Comparison of ENCODE assay signal across 8 mouse cellular contexts in genomic region chr12:79358613-79359218, GRCm38 (mm10).
DNase-seq lines count a peak whose midpoint lies in the region; ATAC-seq and TF ChIP-seq lines count a peak whose summit lies in the region.

No protein-coding gene starts in this region.

- DNase-seq in A20 (ENCODE audit: low read depth, low spot score) = peak; percentile 79
- peak; percentile 45 for DNase-seq in kidney, adult 11 months
- peak; percentile 56 to 73 for DNase-seq in left cerebral cortex, postnatal 25 days (ENCODE audit: low spot score in 2 of 2)
- DNase-seq in midbrain, embryonic 14.5 days = peak; percentile 91

- ATAC-seq in activated CD4-positive, CD25-positive, alpha-beta regulatory T cell, adult 4 months = peak; percentile 75
- ATAC-seq in granulocyte monocyte progenitor cell, adult 5-6 weeks (replicated peaks; ENCODE audit: poor library complexity, severe bottlenecking) = peak; percentile 87
- ATAC-seq in midbrain, embryonic 14.5 days (ENCODE audit: low FRiP score, low TSS enrichment) = peak; percentile 71; the same call in 1 of the 2 replicates
- ATAC-seq in stomach, embryonic 15.5 days (ENCODE audit: insufficient read depth, low FRiP score, low read depth) = peak; percentile 79; the same call in 1 of the 2 replicates

- intact Hi-C loops in left cerebral cortex, postnatal 25 days (cut with DNase I) = loop anchor here (2.0 to 5.0 kb wide), 4 partner anchors 254 to 782 kb away; no protein-coding TSS in a partner anchor

- no peak overlapping the region for H3K9ac ChIP-seq in midbrain, embryonic 14.5 days (replicated peaks; ENCODE audit: low read length)
- H3K9ac ChIP-seq in stomach, embryonic 15.5 days = no peak overlapping the region

- no peaks in the 10 kb centered on the region for H3K27me3 ChIP-seq in midbrain, embryonic 14.5 days (ENCODE audit: control insufficient read depth, insufficient read depth, low read length)
- H3K27me3 ChIP-seq in stomach, embryonic 15.5 days (replicated peaks) = no peaks in the 10 kb centered on the region

- H3K9me3 ChIP-seq in midbrain, embryonic 14.5 days (ENCODE audit: control insufficient read depth, low read length) = no peaks in the 10 kb centered on the region
- H3K9me3 ChIP-seq in stomach, embryonic 15.5 days = no peaks in the 10 kb centered on the region

- WGBS in midbrain, embryonic 14.5 days = 23% methylated on average over 10 of the region's 10 CpGs
- 16% methylated on average over 9 of the region's 10 CpGs for WGBS in stomach, embryonic 15.5 days

- TF ChIP-seq CTCF in cortical plate, adult 2 months (IDR thresholded peaks at IDR 0.05; ENCODE audit: extremely low read depth, insufficient read depth, low read length) = peak; percentile 69

- H3K4me1 ChIP-seq in cortical plate, adult 2 months (ENCODE audit: control insufficient read depth, insufficient read depth, low read length) = no peaks in the 10 kb centered on the region
- no peaks in the 10 kb centered on the region for H3K4me1 ChIP-seq in midbrain, embryonic 14.5 days (ENCODE audit: control insufficient read depth, insufficient read depth, low read length)
- H3K4me1 ChIP-seq in stomach, embryonic 15.5 days = peaks cover 12% of the 10 kb centered on the region; the same call in 1 of the 2 replicates

- no peak overlapping the region for H3K4me2 ChIP-seq in midbrain, embryonic 14.5 days (ENCODE audit: low read length)
- H3K4me2 ChIP-seq in stomach, embryonic 15.5 days = no peak overlapping the region

- no peak for TF ChIP-seq POLR2A in cortical plate, adult 2 months (IDR thresholded peaks at IDR 0.05; ENCODE audit: extremely low read depth, insufficient read depth, low read length)

- H3K27ac ChIP-seq in cortical plate, adult 2 months (ENCODE audit: insufficient read depth, low read length) = no peak overlapping the region
- no peak overlapping the region for H3K27ac ChIP-seq in midbrain, embryonic 14.5 days (replicated peaks; ENCODE audit: low read depth, low read length)
- no peak overlapping the region for H3K27ac ChIP-seq in stomach, embryonic 15.5 days

- no peaks in the 10 kb centered on the region for H3K36me3 ChIP-seq in midbrain, embryonic 14.5 days (ENCODE audit: control insufficient read depth, insufficient read depth, low read length)
- H3K36me3 ChIP-seq in stomach, embryonic 15.5 days = no peaks in the 10 kb centered on the region

- no peak overlapping the region for H3K4me3 ChIP-seq in cortical plate, adult 2 months (ENCODE audit: insufficient read depth, low read length)
- H3K4me3 ChIP-seq in midbrain, embryonic 14.5 days (replicated peaks; ENCODE audit: low read depth, low read length) = no peak overlapping the region
- H3K4me3 ChIP-seq in stomach, embryonic 15.5 days (replicated peaks) = no peak overlapping the region
